ENCODE assay signal across 9 mouse cellular contexts in the genomic region with DNA sequence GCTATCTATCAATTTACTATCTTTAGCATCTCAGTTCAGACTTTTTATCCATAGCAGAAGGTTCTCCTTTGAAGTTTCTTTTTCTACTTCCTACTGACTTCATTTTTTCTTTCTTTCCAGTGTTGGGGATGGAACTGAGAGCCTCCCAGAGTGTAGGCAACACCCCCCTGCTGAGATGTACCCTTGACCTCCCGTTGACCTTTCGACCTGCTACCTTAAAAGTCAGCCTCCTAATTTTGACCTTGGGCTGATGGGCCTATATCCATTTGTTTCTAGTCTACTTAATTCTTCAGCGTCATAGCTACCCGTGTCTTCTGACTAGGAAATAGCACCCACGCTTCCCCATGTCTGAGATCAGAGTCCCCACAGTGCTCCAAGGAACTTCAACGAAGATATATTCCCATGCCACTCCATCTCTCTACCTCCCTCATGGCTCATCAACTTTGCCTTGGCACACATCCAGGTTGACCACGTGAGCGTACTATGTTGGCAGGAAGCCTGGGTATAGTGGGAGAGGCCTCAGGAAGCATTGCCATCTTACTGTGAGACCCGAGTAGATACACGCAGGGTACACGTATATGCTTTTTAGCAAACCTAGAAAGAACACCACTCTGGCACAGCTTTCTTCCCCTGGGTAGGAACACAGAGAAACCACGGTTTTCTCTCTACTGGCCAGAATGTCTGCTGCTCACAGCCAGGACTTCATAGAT. TPM values are rescaled to one million over a fixed set of nuclear protein-coding genes. Genes with fewer than 3 reads are reported as not detected.
A peak's percentile ranks its signal among the peaks of the same experiment; 100 is the strongest.
DNase-seq lines count a peak whose midpoint lies in the region; ATAC-seq and TF ChIP-seq lines count a peak whose summit lies in the region.
"Had no signal": no experiment of that assay in that cellular context is flagged by ENCODE, and none has a peak within 500 bp of the region (broad histone marks: within the 10 kb centered on the region; RNA-seq: fewer than 3 reads in every experiment).

No protein-coding gene starts in this region.

- H3K4me2 ChIP-seq in forebrain, embryonic 12.5 days, result peak overlapping the region; percentile 24; the same call in 1 of the 2 replicates
- H3K4me2 ChIP-seq in midbrain, embryonic 15.5 days, result peak overlapping the region; percentile 33

- H3K27ac ChIP-seq in forebrain, embryonic 12.5 days, result no peak overlapping the region
- no peak overlapping the region for H3K27ac ChIP-seq in forebrain, embryonic 10.5 days
- no peak overlapping the region for H3K27ac ChIP-seq in midbrain, embryonic 15.5 days
- H3K27ac ChIP-seq in thymus, adult 2 months (ENCODE audit: control insufficient read depth, insufficient read depth, low read length), result no peak overlapping the region

- TF ChIP-seq POLR2A in thymus, adult 2 months (IDR thresholded peaks at IDR 0.05; ENCODE audit: control insufficient read depth, extremely low read depth, insufficient read depth, low read length, poor library complexity), result no peak

- peak; percentile 65; the same call in 1 of the 2 replicates for ATAC-seq in forebrain, embryonic 12.5 days (ENCODE audit: low FRiP score)
- ATAC-seq in midbrain, embryonic 15.5 days (replicated peaks), result peak; percentile 76

- H3K36me3 ChIP-seq in forebrain, embryonic 12.5 days (replicated peaks), result no peaks in the 10 kb centered on the region
- H3K36me3 ChIP-seq in forebrain, embryonic 10.5 days (replicated peaks), result no peaks in the 10 kb centered on the region
- H3K36me3 ChIP-seq in midbrain, embryonic 15.5 days (replicated peaks), result no peaks in the 10 kb centered on the region
- no peaks in the 10 kb centered on the region for H3K36me3 ChIP-seq in thymus, adult 2 months (ENCODE audit: control insufficient read depth, insufficient read depth, low read length)

- H3K27me3 ChIP-seq in forebrain, embryonic 12.5 days, result no peaks in the 10 kb centered on the region
- H3K27me3 ChIP-seq in forebrain, embryonic 10.5 days (ENCODE audit: poor library complexity, severe bottlenecking), result 0 out of 2 replicates have a peak, but pooled peaks cover 5% of the 10 kb centered on the region
- 0 out of 2 replicates have a peak, but pooled peaks cover 3% of the 10 kb centered on the region for H3K27me3 ChIP-seq in midbrain, embryonic 15.5 days (replicated peaks)
- no peaks in the 10 kb centered on the region for H3K27me3 ChIP-seq in thymus, adult 2 months (ENCODE audit: control insufficient read depth, insufficient read depth, low read length)
- H3K27me3 ChIP-seq: CH12.LX had no signal

- H3K9ac ChIP-seq in forebrain, embryonic 12.5 days, result no peak overlapping the region
- no peak overlapping the region for H3K9ac ChIP-seq in midbrain, embryonic 15.5 days

- no peaks in the 10 kb centered on the region for H3K9me3 ChIP-seq in forebrain, embryonic 12.5 days
- no peaks in the 10 kb centered on the region for H3K9me3 ChIP-seq in forebrain, embryonic 10.5 days
- no peaks in the 10 kb centered on the region for H3K9me3 ChIP-seq in midbrain, embryonic 15.5 days

- DNase-seq in forebrain, embryonic 10.5 days (ENCODE audit: extremely low spot score, low spot score), result no peak
- DNase-seq in cerebellum, adult 11-12 months, result peak; percentile 77
- peak; percentile 26 for DNase-seq in gastrocnemius, postnatal 25 days
- peak; percentile 91 for DNase-seq in kidney, adult 18-20 months
- DNase-seq in left cerebral cortex, postnatal 14 days (ENCODE audit: low spot score in 2 of 2), result peak; percentile 78 to 87
- DNase-seq in thymus, adult 2 months, result peak; percentile 27

- H3K4me3 ChIP-seq in forebrain, embryonic 12.5 days (replicated peaks), result no peak overlapping the region
- no peak overlapping the region for H3K4me3 ChIP-seq in forebrain, embryonic 10.5 days
- no peak overlapping the region for H3K4me3 ChIP-seq in midbrain, embryonic 15.5 days
- H3K4me3 ChIP-seq in thymus, adult 2 months (ENCODE audit: control insufficient read depth, insufficient read depth, low read length), result no peak overlapping the region

- TF ChIP-seq CTCF in thymus, adult 2 months (IDR thresholded peaks at IDR 0.05; ENCODE audit: borderline replicate concordance, control insufficient read depth, extremely low read depth, insufficient read depth, low read length, poor library complexity), result no peak

- 81% methylated on average over 12 of the region's 12 CpGs for WGBS in forebrain, embryonic 12.5 days
- 89% methylated on average over 12 of the region's 12 CpGs for WGBS in forebrain, embryonic 10.5 days
- 62% methylated on average over 12 of the region's 12 CpGs for WGBS in midbrain, embryonic 15.5 days
- WGBS in thymus, adult 2 months, result 43% methylated on average over 12 of the region's 12 CpGs

- intact Hi-C loops in left cerebral cortex, postnatal 14 days (cut with DNase I), result loop anchor here (1.0 to 10.0 kb wide), 5 partner anchors 276 to 756 kb away; a partner anchor contains a TSS

- peaks cover 4% of the 10 kb centered on the region; the same call in 1 of the 2 replicates for H3K4me1 ChIP-seq in forebrain, embryonic 12.5 days
- H3K4me1 ChIP-seq in forebrain, embryonic 10.5 days, result no peaks in the 10 kb centered on the region
- peaks cover 4% of the 10 kb centered on the region for H3K4me1 ChIP-seq in midbrain, embryonic 15.5 days
- H3K4me1 ChIP-seq in thymus, adult 2 months (replicated peaks; ENCODE audit: control insufficient read depth, insufficient read depth, low read length), result peaks cover 15% of the 10 kb centered on the region

RNA-seq across cellular contexts. Expression of a gene that starts 46.6 kb away (rescaled TPM):
- polyA plus RNA-seq in forebrain, embryonic 12.5 days (2016; fragmentation: Nextera tagmentation; extraction: Ambion mirVana), result 0.61 and 0.77 TPM in 2 replicates
- polyA plus RNA-seq in forebrain, embryonic 10.5 days (2016; fragmentation: Nextera tagmentation; extraction: Ambion mirVana), result 1.2 and 1.9 TPM in 2 replicates
- not detected for total RNA-seq in gastrocnemius, postnatal 25 days (2021)
- 1 to 10 TPM in 1 of 2 experiments, under 1 TPM in 1; 0.87 to 1.8 TPM for total RNA-seq in left cerebral cortex, postnatal 14 days (2021)
- 0.86 and 1.3 TPM in 2 replicates for polyA plus RNA-seq in midbrain, embryonic 15.5 days (2015; fragmentation: Nextera tagmentation; extraction: Ambion mirVana)
- polyA plus RNA-seq in thymus, adult 2 months (2012; rRNA removed), result 4.1 and 4.7 TPM in 2 replicates
- total RNA-seq: CH12.LX had no signal
